Mouse (Mus musculus): ENCODE data around the gene Rnf183.

DNA sequence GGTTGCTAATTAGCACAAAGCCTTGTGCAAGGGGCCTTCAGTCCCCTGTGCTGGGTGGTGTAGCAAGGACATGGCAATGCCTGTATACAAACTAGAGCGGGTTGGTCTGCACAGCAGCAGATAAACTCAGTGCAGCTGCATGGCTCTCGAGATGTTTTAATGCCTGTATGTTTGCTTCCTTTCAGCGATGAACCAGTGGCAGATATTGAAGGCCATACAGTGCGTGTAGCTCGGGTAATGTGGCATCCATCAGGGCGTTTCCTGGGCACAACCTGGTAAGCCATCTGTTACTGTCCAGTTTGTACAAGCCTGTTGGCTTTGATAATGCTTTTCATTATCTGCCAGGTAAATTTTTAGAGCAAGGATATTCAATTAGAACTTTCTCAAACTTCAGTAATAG lies 16.0 kb downstream of the Rnf183 start:
- no peak for TF ChIP-seq CTCF (IDR thresholded peaks at IDR 0.05; ENCODE audit: extremely low read depth, insufficient read length, insufficient replicate concordance, low read depth, low read length)
- no peak for TF ChIP-seq POLR2A (IDR thresholded peaks at IDR 0.05; ENCODE audit: low read depth, low read length)

All from small intestine, adult 2 months (tissue).